Mouse (Mus musculus): ENCODE results near the gene Clptm1l. TPM values are rescaled to one million over a fixed set of nuclear protein-coding genes. Genes with fewer than 3 reads are reported as not detected.

Gene Clptm1l
- total and polyA plus RNA-seq, 2 experiments from 2014 or later = 126 to 136 TPM

DNA sequence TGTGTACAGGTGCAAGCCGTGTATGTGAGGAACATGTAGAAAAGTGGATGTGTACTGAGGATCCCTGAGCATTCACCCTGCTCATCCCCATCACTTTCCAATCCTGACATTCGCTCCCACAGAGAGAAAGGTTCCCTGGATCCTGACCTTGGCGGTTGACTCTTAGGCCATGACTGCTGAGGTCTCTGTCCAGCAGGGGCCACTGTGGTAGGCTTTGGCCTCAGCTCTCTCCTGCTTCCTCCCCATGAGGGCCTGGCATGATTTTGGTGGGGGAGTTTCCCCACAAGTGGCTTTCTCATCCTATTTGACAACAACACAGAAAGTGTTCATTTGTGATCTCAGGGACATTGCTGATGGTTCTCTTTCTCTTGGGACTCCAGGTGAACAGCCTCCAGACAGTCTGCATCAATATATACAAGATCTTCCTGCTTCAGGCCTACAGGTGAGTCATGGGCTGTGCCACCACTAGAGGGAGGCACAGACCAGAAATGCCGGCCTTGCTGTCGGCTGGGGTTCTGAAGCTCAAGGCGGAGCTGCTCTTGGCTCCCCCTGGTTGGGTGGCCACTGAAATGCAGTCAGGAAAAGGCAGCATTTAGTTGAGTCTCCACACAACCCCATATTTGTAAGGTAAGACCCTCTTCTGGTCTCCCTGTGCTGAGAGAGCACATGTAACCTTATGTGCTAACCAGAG, 42.7 kb downstream of the Clptm1l start:
- Histone ChIP-seq H3K4me3 (ENCODE audit: low read depth, low read length) (no peak overlapping the region), H3K27me3 (ENCODE audit: insufficient read depth, low read length) (no peaks in the 10 kb centered on the region), H3K27ac (ENCODE audit: low read depth, low read length) (no peak overlapping the region), H3K4me1 (ENCODE audit: insufficient read depth, low read length) (no peaks in the 10 kb centered on the region), H3K36me3 (ENCODE audit: insufficient read depth, low read length) (peaks cover 22% of the 10 kb centered on the region), H3K4me2 (ENCODE audit: low read depth, low read length, poor library complexity, severe bottlenecking) (no peak overlapping the region), H3K9ac (replicated peaks; ENCODE audit: low read length, poor library complexity, severe bottlenecking) (no peak overlapping the region), H3K9me3 (ENCODE audit: low read length) (no peaks in the 10 kb centered on the region)
- DNase-seq (ENCODE audit: low spot score) (peak; percentile 82), ATAC-seq (ENCODE audit: low FRiP score) (peak; percentile 86)
- 40% methylated on average over 6 of the region's 6 CpGs for WGBS
- peak; percentile 92 for TF ChIP-seq CTCF (IDR thresholded peaks at IDR 0.05)

DNA sequence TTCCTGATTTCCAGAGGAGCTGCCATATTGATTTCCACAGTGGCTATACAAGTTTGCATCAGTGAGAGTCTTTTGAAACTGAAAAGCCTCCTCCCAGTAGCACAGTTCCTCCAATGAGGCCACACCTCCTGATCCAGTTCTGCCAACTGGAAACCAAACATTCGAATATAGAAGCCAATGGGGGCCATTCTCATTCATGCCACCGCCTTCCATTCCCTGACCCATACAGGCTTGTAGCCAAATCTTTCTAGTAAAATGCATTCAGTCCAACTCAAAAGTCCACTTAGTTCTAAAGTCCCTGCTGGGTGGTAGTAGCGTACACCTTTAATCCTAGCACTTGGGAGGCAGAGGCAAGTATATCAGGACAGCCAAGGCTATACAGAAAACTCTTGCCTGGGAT, 49.5 kb downstream of the Clptm1l start:
- no peak overlapping the region for H3K4me3 ChIP-seq (ENCODE audit: low read depth, low read length)
- no peak for TF ChIP-seq CTCF (IDR thresholded peaks at IDR 0.05)
- no peaks in the 10 kb centered on the region for H3K4me1 ChIP-seq (ENCODE audit: insufficient read depth, low read length)
- H3K36me3 ChIP-seq (ENCODE audit: insufficient read depth, low read length) = peaks cover 7% of the 10 kb centered on the region
- ATAC-seq (ENCODE audit: low FRiP score) = no peak
- H3K9ac ChIP-seq (replicated peaks; ENCODE audit: low read length, poor library complexity, severe bottlenecking) = no peak overlapping the region
- H3K9me3 ChIP-seq (ENCODE audit: low read length) = no peaks in the 10 kb centered on the region
- DNase-seq (ENCODE audit: low spot score) = no peak
- no peak overlapping the region for H3K27ac ChIP-seq (ENCODE audit: low read depth, low read length)
- 68% methylated on average over 3 of the region's 3 CpGs for WGBS
- H3K4me2 ChIP-seq (ENCODE audit: low read depth, low read length, poor library complexity, severe bottlenecking) = no peak overlapping the region
- H3K27me3 ChIP-seq (ENCODE audit: insufficient read depth, low read length) = no peaks in the 10 kb centered on the region

DNA sequence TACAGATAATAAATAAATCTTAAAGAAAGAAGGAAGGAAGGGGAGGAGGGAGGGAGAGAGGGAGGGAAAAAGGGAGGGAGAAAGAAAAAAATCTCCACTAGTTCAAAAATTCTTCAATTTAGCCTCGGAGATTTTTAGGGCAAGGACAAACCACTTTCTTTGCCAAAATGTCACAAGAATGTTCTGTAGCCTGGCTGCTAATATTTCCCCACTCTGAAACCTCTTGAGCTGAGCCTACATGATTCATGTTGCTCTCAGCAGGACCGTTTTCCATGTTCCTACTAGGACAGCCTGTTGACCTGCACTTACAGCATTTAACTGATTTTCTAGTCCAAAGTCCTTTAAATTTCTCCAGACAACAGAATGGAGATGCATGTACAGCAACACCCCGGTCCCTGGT, 51.2 kb downstream of the Clptm1l start:
- TF ChIP-seq CTCF (IDR thresholded peaks at IDR 0.05) = no peak
- H3K36me3 ChIP-seq (ENCODE audit: insufficient read depth, low read length) = no peaks in the 10 kb centered on the region
- H3K9ac ChIP-seq (replicated peaks; ENCODE audit: low read length, poor library complexity, severe bottlenecking) = no peak overlapping the region
- no peaks in the 10 kb centered on the region for H3K4me1 ChIP-seq (ENCODE audit: insufficient read depth, low read length)
- no peaks in the 10 kb centered on the region for H3K9me3 ChIP-seq (ENCODE audit: low read length)
- no peak for ATAC-seq (ENCODE audit: low FRiP score)
- no peak for DNase-seq (ENCODE audit: low spot score)
- no peak overlapping the region for H3K4me2 ChIP-seq (ENCODE audit: low read depth, low read length, poor library complexity, severe bottlenecking)
- no peaks in the 10 kb centered on the region for H3K27me3 ChIP-seq (ENCODE audit: insufficient read depth, low read length)
- no peak overlapping the region for H3K27ac ChIP-seq (ENCODE audit: low read depth, low read length)
- WGBS = 84% methylated on average over 3 of the region's 3 CpGs
- H3K4me3 ChIP-seq (ENCODE audit: low read depth, low read length) = no peak overlapping the region

DNA sequence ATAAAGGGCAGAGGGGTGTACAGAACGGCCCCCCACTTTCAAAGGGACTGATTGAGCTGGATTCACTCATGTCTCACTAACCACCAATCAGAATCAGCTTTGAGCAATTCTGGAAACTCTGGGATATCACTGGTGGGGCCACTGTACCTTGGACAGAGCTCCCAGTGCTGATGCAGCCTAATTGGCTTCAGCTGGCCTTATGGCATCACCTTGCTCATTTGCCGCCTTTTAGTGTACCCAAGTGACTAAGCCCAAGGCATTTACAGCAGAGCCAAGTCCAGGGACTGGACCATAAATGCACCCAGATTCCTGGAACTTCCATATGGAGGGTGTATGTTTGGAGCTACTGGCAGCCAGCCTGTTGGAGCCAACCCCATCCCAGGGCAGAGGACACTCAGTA, 55.1 kb downstream of the Clptm1l start:
- H3K27me3 ChIP-seq (ENCODE audit: insufficient read depth, low read length) = no peaks in the 10 kb centered on the region

DNA sequence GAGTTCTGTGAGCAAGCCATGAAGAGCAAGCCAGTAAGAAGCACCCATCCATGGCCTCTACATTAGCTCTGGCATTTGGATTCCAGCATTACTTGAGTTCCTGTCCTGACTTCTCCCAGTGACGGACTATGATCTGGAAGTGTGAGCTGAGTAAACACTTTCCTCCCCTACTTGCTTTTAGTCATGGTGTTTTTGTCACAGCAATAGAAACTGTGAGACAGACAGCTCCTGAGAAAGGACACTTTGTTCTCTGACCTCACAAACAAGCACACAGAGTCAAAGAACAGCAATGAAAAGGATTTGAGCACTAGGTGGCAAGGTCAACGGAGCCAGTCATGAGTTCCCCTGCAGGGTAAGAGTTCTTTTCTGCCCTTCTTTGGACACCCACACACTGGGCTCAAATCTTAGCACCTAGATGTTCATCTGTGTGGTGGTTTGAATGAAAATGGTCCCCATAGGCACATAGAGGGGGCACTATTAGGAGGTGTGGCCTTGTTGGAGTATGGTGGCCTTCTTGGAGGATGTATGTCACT, 56.4 kb downstream of the Clptm1l start:
- no peaks in the 10 kb centered on the region for H3K27me3 ChIP-seq (ENCODE audit: insufficient read depth, low read length)
- H3K4me2 ChIP-seq (ENCODE audit: low read depth, low read length, poor library complexity, severe bottlenecking) = no peak overlapping the region
- no peak for ATAC-seq (ENCODE audit: low FRiP score)
- no peaks in the 10 kb centered on the region for H3K36me3 ChIP-seq (ENCODE audit: insufficient read depth, low read length)
- H3K27ac ChIP-seq (ENCODE audit: low read depth, low read length) = no peak overlapping the region
- TF ChIP-seq CTCF (IDR thresholded peaks at IDR 0.05) = no peak
- H3K4me3 ChIP-seq (ENCODE audit: low read depth, low read length) = no peak overlapping the region
- WGBS = 76% methylated on average over 2 of the region's 2 CpGs
- no peak for DNase-seq (ENCODE audit: low spot score)
- no peaks in the 10 kb centered on the region for H3K9me3 ChIP-seq (ENCODE audit: low read length)
- H3K9ac ChIP-seq (replicated peaks; ENCODE audit: low read length, poor library complexity, severe bottlenecking) = no peak overlapping the region
- no peaks in the 10 kb centered on the region for H3K4me1 ChIP-seq (ENCODE audit: insufficient read depth, low read length)

More for the DNA sequence above, 55.1 kb downstream of the Clptm1l start:
- Histone ChIP-seq H3K9ac (replicated peaks; ENCODE audit: low read length, poor library complexity, severe bottlenecking) (no peak overlapping the region), H3K36me3 (ENCODE audit: insufficient read depth, low read length) (no peaks in the 10 kb centered on the region), H3K4me2 (ENCODE audit: low read depth, low read length, poor library complexity, severe bottlenecking) (no peak overlapping the region), H3K9me3 (ENCODE audit: low read length) (no peaks in the 10 kb centered on the region), H3K4me3 (ENCODE audit: low read depth, low read length) (no peak overlapping the region), H3K4me1 (ENCODE audit: insufficient read depth, low read length) (no peaks in the 10 kb centered on the region), H3K27ac (ENCODE audit: low read depth, low read length) (no peak overlapping the region)
- WGBS = 50% methylated on average over 2 of the region's 2 CpGs
- no peak for TF ChIP-seq CTCF (IDR thresholded peaks at IDR 0.05)
- DNase-seq (ENCODE audit: low spot score) = no peak
- no peak for ATAC-seq (ENCODE audit: low FRiP score)

Other genes with a start within 250 kb of the Clptm1l start
- gene Lpcat1, start 136.8 kb upstream of the Clptm1l start, total RNA-seq (2014; rRNA removed) = 168 and 225 TPM in 2 replicates
- 83.4 and 86.2 TPM in 2 replicates for gene Lpcat1, start 136.8 kb upstream of the Clptm1l start, polyA plus RNA-seq (2015; fragmentation: Nextera tagmentation; extraction: Ambion mirVana)
- 24.6 and 25.0 TPM in 2 replicates for gene Slc6a3, start 67.3 kb upstream of the Clptm1l start, total RNA-seq (2014; rRNA removed)
- 14.3 and 24.3 TPM in 2 replicates for gene Slc6a3, start 67.3 kb upstream of the Clptm1l start, polyA plus RNA-seq (2015; fragmentation: Nextera tagmentation; extraction: Ambion mirVana)
- gene Tert, start 22.9 kb downstream of the Clptm1l start, total RNA-seq (2014; rRNA removed) = 7.7 and 16.0 TPM in 2 replicates
- 2.3 and 2.9 TPM in 2 replicates for gene Tert, start 22.9 kb downstream of the Clptm1l start, polyA plus RNA-seq (2015; fragmentation: Nextera tagmentation; extraction: Ambion mirVana)
- not detected in 2 replicates for gene Slc6a18, start 74.0 kb downstream of the Clptm1l start, total RNA-seq (2014; rRNA removed)
- gene Slc6a18, start 74.0 kb downstream of the Clptm1l start, polyA plus RNA-seq (2015; fragmentation: Nextera tagmentation; extraction: Ambion mirVana) = not detected in 2 replicates
- gene Slc6a19, start 100.9 kb downstream of the Clptm1l start, total RNA-seq (2014; rRNA removed) = 0.33 and 0.49 TPM in 2 replicates
- 0.53 and 0.79 TPM in 2 replicates for gene Slc6a19, start 100.9 kb downstream of the Clptm1l start, polyA plus RNA-seq (2015; fragmentation: Nextera tagmentation; extraction: Ambion mirVana)
- 8.9 and 9.3 TPM in 2 replicates for gene Slc12a7, start 129.1 kb downstream of the Clptm1l start, total RNA-seq (2014; rRNA removed)
- gene Slc12a7, start 129.1 kb downstream of the Clptm1l start, polyA plus RNA-seq (2015; fragmentation: Nextera tagmentation; extraction: Ambion mirVana) = 4.1 and 4.7 TPM in 2 replicates
- 31.5 and 32.6 TPM in 2 replicates for gene Nkd2, start 243.6 kb downstream of the Clptm1l start, total RNA-seq (2014; rRNA removed)
- gene Nkd2, start 243.6 kb downstream of the Clptm1l start, polyA plus RNA-seq (2015; fragmentation: Nextera tagmentation; extraction: Ambion mirVana) = 18.8 and 20.1 TPM in 2 replicates

All from midbrain, postnatal 0 days (tissue).